Mouse (Mus musculus) heart, postnatal 4 days (tissue): Measurements from ENCODE around the gene Olfr313. TPM values are rescaled to one million over a fixed set of nuclear protein-coding genes. Genes with fewer than 3 reads are reported as not detected.
A peak's percentile ranks its signal among the peaks of the same experiment; 100 is the strongest.

Experiments used
- DNase-seq: peaks from one replicate; pipeline ENCODE4 v3.0.0; 2021
- total RNA-seq, 2 experiments: library from RNA; stranded (reverse); gene quantifications; 2 replicates each; pipeline ENCODE4 v1.2.3; 2021

The Olfr313 gene
- total RNA-seq, 2 experiments from 2014 or later, result not detected

DNA sequence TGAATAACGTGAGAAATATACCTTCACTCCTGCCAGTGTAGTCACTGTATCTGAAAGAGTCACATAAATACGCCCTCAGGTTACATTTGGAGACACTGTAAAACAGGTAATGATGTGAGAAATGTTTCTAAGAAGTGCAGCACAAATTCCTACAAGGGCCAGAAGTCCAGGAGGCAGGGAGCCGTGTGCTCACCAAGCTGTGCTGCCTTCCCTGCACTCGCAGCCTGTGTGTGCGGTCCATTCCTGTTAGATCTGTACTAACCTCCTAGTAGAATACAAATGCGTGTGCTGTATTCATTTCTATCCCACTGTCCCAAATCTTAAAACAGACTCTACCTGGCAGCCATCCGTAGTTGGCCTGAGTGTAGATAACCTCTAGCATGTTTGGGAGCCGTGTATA, 45.9 kb downstream of the Olfr313 start:
- DNase-seq, result no peak

DNA sequence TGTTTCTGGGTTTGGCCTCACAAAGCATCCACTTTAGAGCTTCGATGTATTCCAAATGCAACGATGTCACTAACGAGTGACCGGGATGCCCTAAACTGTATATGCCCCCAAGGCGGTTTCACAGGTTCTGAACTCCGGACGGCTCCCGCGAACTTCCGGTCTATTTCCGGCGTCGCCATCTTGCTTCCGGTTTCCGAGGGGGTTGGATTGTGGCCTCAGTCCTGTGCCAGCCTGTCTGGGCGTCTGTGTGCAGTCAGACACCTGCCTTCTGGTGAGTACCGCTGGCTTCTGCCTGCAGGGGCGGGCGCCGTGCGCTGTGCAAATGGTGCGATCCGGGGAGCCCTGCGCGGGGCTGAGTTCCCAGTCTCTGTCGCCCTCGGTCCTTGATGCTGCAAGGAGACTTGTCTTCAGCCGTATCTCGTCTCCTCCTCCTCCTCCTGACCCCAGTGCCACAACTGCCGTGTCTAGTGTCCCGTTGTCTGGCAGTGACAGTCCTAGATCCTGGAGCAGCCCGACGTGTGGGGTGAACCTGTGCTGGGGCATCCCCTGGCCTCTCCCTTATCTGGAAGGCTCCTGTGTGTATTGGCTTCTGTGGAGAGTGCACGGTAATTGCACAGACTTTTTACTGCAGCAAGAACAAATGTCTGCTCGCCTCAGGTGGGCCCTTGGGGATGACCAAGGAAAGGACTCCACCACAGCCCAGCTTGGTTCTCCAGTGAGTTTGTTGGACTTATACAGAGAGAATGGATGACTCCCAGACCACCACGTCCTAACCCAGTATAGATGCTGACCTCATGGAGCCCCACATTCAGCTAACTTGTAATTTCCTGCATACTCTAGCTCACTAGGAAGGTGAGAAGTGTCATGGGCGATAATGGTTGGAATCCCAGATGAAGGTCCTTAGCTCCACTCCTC, 52.5 kb downstream of the Olfr313 start, which contains the start of gene 2810021J22Rik:
2810021J22Rik (plus strand) TSS at position 178 of the 915 bp plus-strand sequence.
- peak; percentile 78 for DNase-seq

DNA sequence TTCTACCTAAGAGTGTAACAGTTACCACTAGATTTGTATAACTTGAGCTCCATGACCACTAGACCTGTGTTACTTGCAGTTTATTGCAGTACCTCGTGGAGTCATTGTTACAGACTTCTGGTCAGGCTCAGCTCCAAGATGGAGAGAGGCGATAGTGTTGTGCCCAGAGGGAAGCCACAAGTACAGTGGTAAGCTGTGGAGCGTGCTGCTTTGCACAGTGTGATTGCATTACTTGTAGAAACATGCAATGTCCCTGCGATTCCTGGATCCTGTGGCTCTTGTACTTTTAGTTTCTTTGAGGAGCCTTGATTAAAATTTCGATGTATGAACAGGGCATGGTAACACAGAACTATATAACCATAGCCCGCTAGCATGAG, 53.1 kb downstream of the Olfr313 start:
- DNase-seq, result no peak

Other genes with a start within 250 kb of the Olfr313 start
- gene Olfr224, start 244.4 kb upstream of the Olfr313 start, total RNA-seq, result not detected
- gene Olfr325, start 237.3 kb upstream of the Olfr313 start, total RNA-seq, result not detected
- not detected for gene Olfr324, start 219.9 kb upstream of the Olfr313 start, total RNA-seq
- gene 2210407C18Rik, start 198.9 kb upstream of the Olfr313 start, total RNA-seq, result not detected
- not detected for gene Olfr323, start 184.5 kb upstream of the Olfr313 start, total RNA-seq
- gene Trim58, start 174.5 kb upstream of the Olfr313 start, total RNA-seq, result under 1 TPM in 1 of 2 experiments, not detected in 1; 0.23 TPM
- not detected for gene Olfr322, start 156.2 kb upstream of the Olfr313 start, total RNA-seq
- gene Olfr320, start 133.9 kb upstream of the Olfr313 start, total RNA-seq, result not detected
- gene Olfr319, start 115.8 kb upstream of the Olfr313 start, total RNA-seq, result not detected
- gene Olfr318, start 91.0 kb upstream of the Olfr313 start, total RNA-seq, result not detected
- not detected for gene Olfr317, start 75.8 kb upstream of the Olfr313 start, total RNA-seq
- not detected for gene Olfr316, start 62.3 kb upstream of the Olfr313 start, total RNA-seq
- gene Olfr315, start 41.8 kb upstream of the Olfr313 start, total RNA-seq, result not detected
- gene Olfr314, start 32.0 kb upstream of the Olfr313 start, total RNA-seq, result not detected
- not detected for gene Fam183b, start 13.0 kb upstream of the Olfr313 start, total RNA-seq
- gene Olfr312, start 14.2 kb downstream of the Olfr313 start, total RNA-seq, result not detected
- not detected for gene Olfr311, start 24.3 kb downstream of the Olfr313 start, total RNA-seq
- gene Gm12258, start 32.2 kb downstream of the Olfr313 start, total RNA-seq, result 1 to 10 TPM; 2.3 to 2.7 TPM
- gene 2810021J22Rik, start 52.2 kb downstream of the Olfr313 start, total RNA-seq, result 1 to 10 TPM; 4.4 to 4.8 TPM
- gene Zfp39, start 89.2 kb downstream of the Olfr313 start, total RNA-seq, result 1 to 10 TPM; 5.3 to 5.9 TPM
- not detected for gene Btnl10, start 102.9 kb downstream of the Olfr313 start, total RNA-seq
- gene Rnf187, start 123.9 kb downstream of the Olfr313 start, total RNA-seq, result 100 to 1,000 TPM; 161 to 165 TPM
- 10 to 100 TPM; 21.8 to 22.6 TPM for gene Hist3h2ba, start 133.9 kb downstream of the Olfr313 start, total RNA-seq
- 10 to 100 TPM; 46.8 to 50.0 TPM for gene Hist3h2a, start 139.7 kb downstream of the Olfr313 start, total RNA-seq
- gene Trim17, start 139.7 kb downstream of the Olfr313 start, total RNA-seq, result under 1 TPM in 1 of 2 experiments, not detected in 1; 0.10 TPM
- gene Trim11, start 163.1 kb downstream of the Olfr313 start, total RNA-seq, result 10 to 100 TPM; 21.3 TPM